In genomic region chr11:50371399-50371841, GRCm38 (mm10) we compare ENCODE assay signal across 8 mouse cellular contexts. TPM values are rescaled to one million over a fixed set of nuclear protein-coding genes. Genes with fewer than 3 reads are reported as not detected.
A peak's percentile ranks its signal among the peaks of the same experiment; 100 is the strongest.
DNase-seq lines count a peak whose midpoint lies in the region; ATAC-seq and TF ChIP-seq lines count a peak whose summit lies in the region.

No protein-coding gene starts in this region.

- H3K36me3 ChIP-seq in forebrain, embryonic 16.5 days (ENCODE audit: control insufficient read depth, insufficient read depth) = no peaks in the 10 kb centered on the region
- no peaks in the 10 kb centered on the region for H3K36me3 ChIP-seq in hindbrain, postnatal 0 days (ENCODE audit: insufficient read depth, low read length)
- H3K36me3 ChIP-seq in limb, embryonic 15.5 days = no peaks in the 10 kb centered on the region
- H3K36me3 ChIP-seq in midbrain, embryonic 15.5 days (replicated peaks) = no peaks in the 10 kb centered on the region

- peak overlapping the region; percentile 68 for H3K4me2 ChIP-seq in forebrain, embryonic 16.5 days (ENCODE audit: low read length)
- peak overlapping the region; percentile 69 for H3K4me2 ChIP-seq in hindbrain, postnatal 0 days (ENCODE audit: low read depth, low read length)
- peak overlapping the region; percentile 60 for H3K4me2 ChIP-seq in limb, embryonic 15.5 days
- peak overlapping the region; percentile 63 for H3K4me2 ChIP-seq in midbrain, embryonic 15.5 days

- ATAC-seq in forebrain, embryonic 16.5 days = peak; percentile 49
- peak; percentile 76 for ATAC-seq in hindbrain, postnatal 0 days
- no peak for ATAC-seq in limb, embryonic 15.5 days (ENCODE audit: insufficient number of reproducible peaks, low FRiP score, low TSS enrichment, low read depth)
- ATAC-seq in midbrain, embryonic 15.5 days (replicated peaks) = peak; percentile 69

- peaks cover 17% of the 10 kb centered on the region for H3K4me1 ChIP-seq in forebrain, embryonic 16.5 days (replicated peaks; ENCODE audit: control insufficient read depth, insufficient read depth, low read length)
- H3K4me1 ChIP-seq in hindbrain, postnatal 0 days (ENCODE audit: insufficient read depth, low read length) = peaks cover 2% of the 10 kb centered on the region
- peaks cover 10% of the 10 kb centered on the region for H3K4me1 ChIP-seq in limb, embryonic 15.5 days
- H3K4me1 ChIP-seq in midbrain, embryonic 15.5 days = peaks cover 24% of the 10 kb centered on the region

- H3K4me3 ChIP-seq in layer of hippocampus, adult 2 months = peak overlapping the region; percentile 60
- H3K4me3 ChIP-seq in forebrain, embryonic 16.5 days (replicated peaks; ENCODE audit: low read length) = peak overlapping the region; percentile 43
- H3K4me3 ChIP-seq in hindbrain, postnatal 0 days (ENCODE audit: low read length) = peak overlapping the region; percentile 36
- peak overlapping the region; percentile 41 for H3K4me3 ChIP-seq in limb, embryonic 15.5 days
- peak overlapping the region; percentile 40 for H3K4me3 ChIP-seq in midbrain, embryonic 15.5 days

- H3K27me3 ChIP-seq in forebrain, embryonic 16.5 days (replicated peaks; ENCODE audit: control insufficient read depth, insufficient read depth, low read length) = no peaks in the 10 kb centered on the region
- no peaks in the 10 kb centered on the region for H3K27me3 ChIP-seq in hindbrain, postnatal 0 days (ENCODE audit: insufficient read depth, low read length)
- H3K27me3 ChIP-seq in limb, embryonic 15.5 days = no peaks in the 10 kb centered on the region
- no peaks in the 10 kb centered on the region for H3K27me3 ChIP-seq in midbrain, embryonic 15.5 days (replicated peaks)

- peak in 1 of 2 experiments; percentile 57 for DNase-seq in layer of hippocampus, adult 2 months (ENCODE audit: low spot score in 2 of 2)
- no peak for DNase-seq in layer of hippocampus, adult 9-10 months (ENCODE audit: low spot score)
- DNase-seq in cerebellum, adult 8-10 months = peak; percentile 72
- DNase-seq in hindbrain, postnatal 0 days (ENCODE audit: low spot score) = peak; percentile 87
- DNase-seq in spleen, postnatal 14 days (ENCODE audit: low spot score in 2 of 2) = peak; percentile 33 to 55

- peak overlapping the region; percentile 72 for H3K9ac ChIP-seq in forebrain, embryonic 16.5 days (replicated peaks; ENCODE audit: low read depth, low read length)
- peak overlapping the region; percentile 67 for H3K9ac ChIP-seq in hindbrain, postnatal 0 days (replicated peaks; ENCODE audit: low read length)
- peak overlapping the region; percentile 41 for H3K9ac ChIP-seq in limb, embryonic 15.5 days
- H3K9ac ChIP-seq in midbrain, embryonic 15.5 days = peak overlapping the region; percentile 69

- WGBS in forebrain, embryonic 16.5 days = under 1% methylated on average over 18 of the region's 18 CpGs
- under 1% methylated on average over 18 of the region's 18 CpGs for whole genome bisulfite sequencing in hindbrain, postnatal 0 days
- WGBS in limb, embryonic 15.5 days = 3% methylated on average over 18 of the region's 18 CpGs
- WGBS in midbrain, embryonic 15.5 days = 1% methylated on average over 18 of the region's 18 CpGs

- no peaks in the 10 kb centered on the region for H3K9me3 ChIP-seq in forebrain, embryonic 16.5 days (ENCODE audit: control insufficient read depth, low read length)
- no peaks in the 10 kb centered on the region for H3K9me3 ChIP-seq in hindbrain, postnatal 0 days (ENCODE audit: low read length)
- H3K9me3 ChIP-seq in limb, embryonic 15.5 days = no peaks in the 10 kb centered on the region
- H3K9me3 ChIP-seq in midbrain, embryonic 15.5 days = no peaks in the 10 kb centered on the region

- H3K27ac ChIP-seq in layer of hippocampus, adult 2 months = peak overlapping the region; percentile 85
- peak overlapping the region; percentile 84 for H3K27ac ChIP-seq in forebrain, embryonic 16.5 days (ENCODE audit: low read length)
- H3K27ac ChIP-seq in hindbrain, postnatal 0 days = peak overlapping the region; percentile 91
- H3K27ac ChIP-seq in limb, embryonic 15.5 days = peak overlapping the region; percentile 69
- H3K27ac ChIP-seq in midbrain, embryonic 15.5 days = peak overlapping the region; percentile 96

- peak; percentile 73 for TF ChIP-seq CTCF in layer of hippocampus, adult 2 months (conservative IDR thresholded peaks at IDR 0.05)
- TF ChIP-seq CTCF in hindbrain, postnatal 0 days (IDR thresholded peaks at IDR 0.05; ENCODE audit: low read depth) = peak; percentile 69

RNA-seq across cellular contexts. Expression of gene Hnrnph1, which starts 5.4 kb away (rescaled TPM):
- 100 to 1,000 TPM; 272 to 300 TPM for total RNA-seq in layer of hippocampus, adult 2 months (2021)
- 660 and 710 TPM in 2 replicates for polyA plus RNA-seq in forebrain, embryonic 16.5 days (2015; fragmentation: Nextera tagmentation; extraction: Ambion mirVana)
- 171 and 176 TPM in 2 replicates for total RNA-seq in hindbrain, postnatal 0 days (2014; rRNA removed)
- polyA plus RNA-seq in hindbrain, postnatal 0 days (2015; fragmentation: Nextera tagmentation; extraction: Ambion mirVana) = 244 and 249 TPM in 2 replicates
- polyA plus RNA-seq in limb, embryonic 15.5 days (2015; fragmentation: Nextera tagmentation; extraction: Ambion mirVana) = 370 and 395 TPM in 2 replicates
- polyA plus RNA-seq in midbrain, embryonic 15.5 days (2015; fragmentation: Nextera tagmentation; extraction: Ambion mirVana) = 509 and 525 TPM in 2 replicates

RNA-seq across cellular contexts. Expression of gene Cby3, which starts 17.2 kb away (rescaled TPM):
- total RNA-seq in layer of hippocampus, adult 2 months (2021) = 1 to 10 TPM in 1 of 2 experiments, not detected in 1; 1.7 TPM
- 0.75 and 1.2 TPM in 2 replicates for polyA plus RNA-seq in forebrain, embryonic 16.5 days (2015; fragmentation: Nextera tagmentation; extraction: Ambion mirVana)
- total RNA-seq in hindbrain, postnatal 0 days (2014; rRNA removed) = 0.47 TPM in 1 of 2 replicates, not detected in the other
- 1.2 and 1.5 TPM in 2 replicates for polyA plus RNA-seq in hindbrain, postnatal 0 days (2015; fragmentation: Nextera tagmentation; extraction: Ambion mirVana)
- 0.37 TPM in 1 of 2 replicates, not detected in the other for polyA plus RNA-seq in limb, embryonic 15.5 days (2015; fragmentation: Nextera tagmentation; extraction: Ambion mirVana)
- 1.2 and 1.6 TPM in 2 replicates for polyA plus RNA-seq in midbrain, embryonic 15.5 days (2015; fragmentation: Nextera tagmentation; extraction: Ambion mirVana)

RNA-seq across cellular contexts. Expression of gene Canx, which starts 45.9 kb away (rescaled TPM):
- total RNA-seq in layer of hippocampus, adult 2 months (2021) = 100 to 1,000 TPM; 365 to 415 TPM
- 273 and 290 TPM in 2 replicates for polyA plus RNA-seq in forebrain, embryonic 16.5 days (2015; fragmentation: Nextera tagmentation; extraction: Ambion mirVana)
- 174 and 197 TPM in 2 replicates for total RNA-seq in hindbrain, postnatal 0 days (2014; rRNA removed)
- 254 and 259 TPM in 2 replicates for polyA plus RNA-seq in hindbrain, postnatal 0 days (2015; fragmentation: Nextera tagmentation; extraction: Ambion mirVana)
- 293 and 330 TPM in 2 replicates for polyA plus RNA-seq in limb, embryonic 15.5 days (2015; fragmentation: Nextera tagmentation; extraction: Ambion mirVana)
- polyA plus RNA-seq in midbrain, embryonic 15.5 days (2015; fragmentation: Nextera tagmentation; extraction: Ambion mirVana) = 258 and 266 TPM in 2 replicates

RNA-seq across cellular contexts. Expression of gene Rufy1, which starts 59.5 kb away (rescaled TPM):
- total RNA-seq in layer of hippocampus, adult 2 months (2021) = 10 to 100 TPM; 29.2 to 29.6 TPM
- polyA plus RNA-seq in forebrain, embryonic 16.5 days (2015; fragmentation: Nextera tagmentation; extraction: Ambion mirVana) = 28.6 and 31.2 TPM in 2 replicates
- 12.3 and 15.1 TPM in 2 replicates for total RNA-seq in hindbrain, postnatal 0 days (2014; rRNA removed)
- 17.6 and 19.8 TPM in 2 replicates for polyA plus RNA-seq in hindbrain, postnatal 0 days (2015; fragmentation: Nextera tagmentation; extraction: Ambion mirVana)
- 23.5 and 24.3 TPM in 2 replicates for polyA plus RNA-seq in limb, embryonic 15.5 days (2015; fragmentation: Nextera tagmentation; extraction: Ambion mirVana)
- polyA plus RNA-seq in midbrain, embryonic 15.5 days (2015; fragmentation: Nextera tagmentation; extraction: Ambion mirVana) = 28.1 and 29.5 TPM in 2 replicates
